Mouse (Mus musculus): ENCODE data around the gene Hnrnpul1.
A peak's percentile ranks its signal among the peaks of the same experiment; 100 is the strongest.

The Hnrnpul1 gene

DNA sequence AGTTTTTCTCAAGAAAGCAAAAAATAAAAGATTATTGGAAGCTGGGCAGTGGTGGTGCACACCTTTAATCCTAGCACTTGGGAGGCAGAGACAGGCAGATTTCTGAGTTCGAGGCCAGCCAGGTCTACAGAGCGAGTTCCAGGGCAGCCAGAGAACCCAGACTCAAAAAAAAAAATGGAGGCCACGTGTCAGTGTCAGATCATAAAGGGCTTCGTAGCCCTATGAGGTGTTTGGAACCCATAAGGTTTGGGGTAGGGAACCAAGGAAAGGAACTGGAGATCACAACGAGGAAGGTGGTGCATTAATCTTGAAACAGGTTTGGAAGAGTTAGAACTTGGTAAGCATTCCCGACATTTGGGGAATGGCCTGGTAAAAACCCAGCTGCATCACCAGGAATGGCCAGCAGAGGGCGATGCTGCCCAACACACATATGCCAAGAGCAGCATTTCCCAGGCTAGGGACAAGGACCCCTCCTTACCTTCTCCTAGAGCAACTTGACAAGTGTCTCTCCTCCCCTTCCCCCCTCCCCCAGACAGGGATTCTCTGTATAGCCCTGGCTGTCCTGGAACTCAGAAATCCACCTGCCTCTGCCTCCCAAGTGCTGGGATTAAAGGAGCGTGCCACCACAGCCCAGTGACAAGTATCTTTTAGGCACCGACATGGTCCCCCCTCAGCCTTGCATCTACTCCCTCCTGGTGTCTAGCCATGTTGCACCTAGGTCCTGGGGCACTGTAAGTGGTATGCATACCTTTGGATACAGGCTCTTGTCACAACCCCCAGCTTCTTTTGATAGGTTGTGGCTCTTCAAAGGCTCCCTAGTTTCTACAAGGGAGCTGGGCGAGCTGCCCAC lies 34.6 kb downstream of the Hnrnpul1 start:
- DNase-seq (ENCODE audit: low spot score in 2 of 2): peak; percentile 78 to 83

DNA sequence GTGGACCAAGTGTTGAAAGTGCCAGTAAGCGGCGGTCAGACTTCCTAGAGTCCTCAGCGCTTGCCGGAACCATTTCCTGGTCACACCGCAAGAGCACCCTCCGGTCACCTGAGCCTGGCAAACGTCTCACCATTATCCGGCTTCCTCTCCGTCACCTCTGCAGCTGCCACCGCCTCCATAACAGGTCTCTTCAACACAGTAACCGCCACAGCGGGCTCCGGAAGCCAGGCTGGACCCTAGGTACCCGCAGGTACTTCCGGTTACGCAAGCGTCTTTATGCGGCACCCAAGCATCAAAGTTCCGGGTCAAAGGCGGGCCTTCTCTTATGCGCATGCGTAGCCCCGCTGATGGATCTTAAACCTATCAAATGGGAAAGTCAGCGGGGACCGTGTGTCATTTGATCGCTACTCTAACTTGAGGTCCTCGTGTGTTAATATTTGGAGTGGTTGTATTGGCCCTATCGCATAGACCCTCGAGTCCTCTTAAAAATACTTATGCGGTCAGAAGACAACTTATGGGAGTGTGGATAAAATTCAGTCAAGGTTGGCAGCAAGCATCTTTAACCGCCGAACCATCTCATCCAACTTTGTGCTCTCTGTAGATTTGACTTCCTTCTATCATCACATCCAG lies 35.7 kb downstream of the Hnrnpul1 start, which contains the start of gene Ccdc97:
TSS of gene Ccdc97 (minus strand) at position 301 of the 630 bp plus-strand sequence.
- peak; percentile 95 to 97 for DNase-seq (ENCODE audit: low spot score in 2 of 2)

DNA sequence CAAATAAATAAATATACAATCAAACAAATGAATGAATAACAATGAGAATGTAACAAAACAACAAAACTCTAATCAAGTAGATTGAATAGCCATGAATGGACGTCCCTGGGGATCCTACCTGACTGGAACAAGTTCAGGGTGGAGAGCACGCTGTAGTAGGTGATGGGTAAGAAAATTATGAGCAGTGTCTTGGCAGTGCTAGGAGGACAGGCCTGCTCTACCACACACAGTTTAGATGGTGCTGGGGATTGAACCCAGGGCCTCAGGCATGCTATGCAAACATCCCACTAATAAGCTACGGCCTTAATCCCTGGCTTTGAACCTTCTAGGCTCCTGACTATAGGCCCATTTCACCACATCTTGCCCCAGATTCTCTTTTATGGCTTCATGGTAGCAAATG lies 37.1 kb downstream of the Hnrnpul1 start:
- DNase-seq (ENCODE audit: low spot score in 2 of 2): no peak

DNA sequence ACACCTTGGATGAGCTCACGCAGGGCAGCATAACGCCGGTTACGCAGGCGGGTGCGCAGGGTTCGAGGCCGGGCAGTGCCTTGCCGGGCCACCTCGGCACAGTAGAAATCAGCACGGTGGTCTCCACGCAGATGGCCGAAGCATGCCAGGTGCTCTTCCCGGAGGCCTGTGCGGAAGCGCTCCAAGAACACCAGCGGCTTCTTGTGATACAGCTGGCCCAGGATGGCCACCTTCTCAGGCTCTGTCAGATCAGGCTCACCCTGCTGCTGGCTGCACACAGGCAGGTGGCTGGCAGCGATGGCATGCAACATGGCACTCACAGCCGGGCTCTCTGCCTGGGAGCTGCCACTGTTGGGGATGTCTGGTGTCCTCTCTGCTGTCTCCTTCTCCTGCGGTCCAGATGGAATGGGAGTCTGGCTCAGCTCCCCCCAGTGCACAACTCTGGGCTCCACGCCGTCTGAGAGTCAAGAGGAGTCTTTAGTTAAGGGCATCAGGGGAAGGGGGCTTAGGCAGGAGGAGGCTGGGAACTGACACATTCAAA lies 38.8 kb downstream of the Hnrnpul1 start:
- DNase-seq (ENCODE audit: low spot score in 2 of 2): no peak

DNA sequence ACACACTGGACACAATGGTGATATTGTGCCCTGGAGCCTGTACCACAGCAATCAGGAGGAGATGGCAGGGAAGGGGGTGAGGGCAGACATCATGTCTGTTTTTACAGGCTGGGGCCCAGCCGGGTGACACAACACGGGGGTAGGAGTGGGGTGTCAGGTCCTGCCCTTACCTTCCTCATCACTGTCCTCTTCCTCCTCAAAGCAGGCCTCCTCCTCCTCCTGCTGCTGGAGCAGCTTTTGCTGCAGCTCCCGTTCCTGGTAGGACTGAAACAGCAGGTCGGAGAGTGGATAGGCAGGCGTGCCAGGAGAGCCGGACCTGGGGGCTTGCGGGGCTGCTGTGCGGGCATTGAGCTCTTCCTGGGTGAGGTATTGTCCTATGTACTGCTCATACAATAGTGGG lies 40.0 kb downstream of the Hnrnpul1 start:
- no peak for DNase-seq (ENCODE audit: low spot score in 2 of 2)

DNA sequence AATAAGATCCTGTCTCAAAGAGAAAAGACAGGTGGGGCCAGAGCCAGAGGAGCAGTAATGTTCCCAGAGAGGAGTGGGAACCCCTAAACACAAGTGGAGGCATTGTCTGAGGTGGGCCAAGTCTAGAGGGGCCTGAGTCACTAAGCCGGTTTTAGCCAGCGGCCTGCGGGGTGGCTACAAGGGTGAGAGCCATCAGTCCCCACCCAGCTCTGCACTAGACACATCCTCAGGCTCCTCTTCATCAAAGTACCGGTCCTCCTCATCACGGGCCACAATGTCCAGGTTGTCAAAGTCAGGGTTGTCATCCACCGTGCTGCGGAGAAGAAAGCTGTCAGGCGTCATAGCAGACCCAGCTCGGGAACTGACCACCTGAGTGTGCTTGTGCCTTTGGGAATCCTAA lies 41.8 kb downstream of the Hnrnpul1 start:
- no peak for DNase-seq (ENCODE audit: low spot score in 2 of 2)

DNA sequence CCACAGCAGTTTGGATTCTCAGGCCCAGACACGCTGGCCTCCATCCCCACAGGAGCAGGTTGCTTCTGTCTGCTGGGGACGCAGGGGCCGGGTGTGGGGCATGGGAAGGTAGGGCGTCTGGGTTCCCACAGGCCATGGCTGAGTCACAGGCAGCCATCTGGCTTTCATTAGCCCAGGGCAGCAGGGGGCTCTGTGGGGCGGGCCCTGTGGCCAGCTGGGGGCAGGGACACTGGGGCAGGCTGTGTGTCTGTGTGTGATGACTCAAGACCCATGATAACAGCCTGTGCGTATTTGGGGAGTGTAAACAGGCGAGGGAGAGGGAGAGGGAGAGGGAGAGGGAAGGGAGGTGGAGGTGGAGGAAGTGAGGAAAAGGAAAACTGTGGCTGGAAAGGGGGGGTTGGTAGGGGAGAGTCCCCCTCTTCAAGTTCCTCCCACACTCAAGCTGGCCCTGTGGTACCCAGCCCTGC lies 42.8 kb downstream of the Hnrnpul1 start:
- no peak for DNase-seq (ENCODE audit: low spot score in 2 of 2)

DNA sequence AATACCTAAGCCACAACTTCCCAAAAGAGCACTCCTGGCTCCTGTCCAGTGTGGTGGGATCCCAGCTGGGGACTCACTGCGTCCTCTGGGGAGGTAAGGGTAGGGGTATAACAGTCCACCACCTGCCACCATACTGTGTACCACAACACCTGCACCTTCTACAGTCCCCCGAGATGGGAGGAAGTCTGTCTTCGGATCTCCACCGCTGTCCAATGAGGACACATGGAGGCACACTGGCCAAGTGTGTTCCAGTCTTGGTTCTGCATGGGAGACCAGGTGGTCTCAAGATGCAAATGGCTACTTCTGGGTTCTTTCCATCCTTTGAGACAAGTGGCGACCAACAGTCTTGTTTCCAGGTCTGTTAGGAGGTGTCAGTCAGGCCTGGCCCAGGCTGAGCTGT lies 43.4 kb downstream of the Hnrnpul1 start:
- DNase-seq (ENCODE audit: low spot score in 2 of 2): no peak

DNA sequence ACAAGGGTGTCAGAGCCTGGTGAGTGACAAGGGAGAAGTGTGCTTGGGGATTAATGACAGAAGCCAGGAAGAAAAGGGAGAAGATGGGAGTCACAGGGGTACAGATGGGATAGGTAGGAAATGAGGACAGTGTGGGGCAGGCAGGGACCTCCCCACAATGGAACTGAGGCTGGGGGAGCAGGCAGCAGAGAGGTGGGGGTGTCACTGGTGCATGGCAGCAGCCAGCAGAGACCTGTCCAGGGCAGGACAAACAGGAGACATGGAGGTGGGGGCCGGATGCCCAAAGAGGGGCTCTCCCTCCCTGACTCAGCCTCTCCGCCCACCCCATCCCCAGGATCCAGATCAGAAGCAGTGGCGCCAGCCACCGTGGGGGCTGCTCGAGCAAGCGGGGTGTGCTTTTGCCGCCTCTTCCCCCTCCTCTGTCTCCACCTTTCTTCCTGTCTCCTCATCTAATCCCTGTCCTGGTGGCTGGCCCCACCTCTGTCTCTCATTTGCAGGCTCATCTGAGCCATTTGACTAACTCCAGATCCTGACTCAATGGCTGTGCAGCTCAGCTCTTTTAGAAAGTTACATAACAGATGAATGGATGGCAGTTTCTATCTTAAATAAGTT lies 43.9 kb downstream of the Hnrnpul1 start:
- DNase-seq (ENCODE audit: low spot score in 2 of 2): peak in 1 of 2 experiments; percentile 47

DNA sequence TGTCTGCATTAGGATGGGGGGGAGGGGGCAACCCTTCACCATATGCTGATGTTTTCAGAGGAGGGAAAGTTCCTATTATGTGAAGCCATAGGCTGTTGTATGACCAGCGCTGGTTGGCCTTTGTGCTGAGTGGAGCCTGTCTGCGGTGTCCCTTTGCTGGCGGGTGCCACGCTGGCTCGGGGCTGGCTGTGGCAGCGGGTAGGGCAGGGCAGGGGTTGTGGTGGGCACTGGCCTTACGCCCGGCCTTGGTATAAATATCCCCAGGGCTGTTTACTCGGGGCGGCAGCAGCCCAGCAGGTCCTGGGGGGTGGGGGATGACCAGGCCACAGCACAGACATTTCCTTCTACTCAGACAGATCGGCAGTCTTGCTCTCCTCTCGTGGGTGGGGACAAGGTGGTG lies 44.6 kb downstream of the Hnrnpul1 start:
- DNase-seq (ENCODE audit: low spot score in 2 of 2): no peak

DNA sequence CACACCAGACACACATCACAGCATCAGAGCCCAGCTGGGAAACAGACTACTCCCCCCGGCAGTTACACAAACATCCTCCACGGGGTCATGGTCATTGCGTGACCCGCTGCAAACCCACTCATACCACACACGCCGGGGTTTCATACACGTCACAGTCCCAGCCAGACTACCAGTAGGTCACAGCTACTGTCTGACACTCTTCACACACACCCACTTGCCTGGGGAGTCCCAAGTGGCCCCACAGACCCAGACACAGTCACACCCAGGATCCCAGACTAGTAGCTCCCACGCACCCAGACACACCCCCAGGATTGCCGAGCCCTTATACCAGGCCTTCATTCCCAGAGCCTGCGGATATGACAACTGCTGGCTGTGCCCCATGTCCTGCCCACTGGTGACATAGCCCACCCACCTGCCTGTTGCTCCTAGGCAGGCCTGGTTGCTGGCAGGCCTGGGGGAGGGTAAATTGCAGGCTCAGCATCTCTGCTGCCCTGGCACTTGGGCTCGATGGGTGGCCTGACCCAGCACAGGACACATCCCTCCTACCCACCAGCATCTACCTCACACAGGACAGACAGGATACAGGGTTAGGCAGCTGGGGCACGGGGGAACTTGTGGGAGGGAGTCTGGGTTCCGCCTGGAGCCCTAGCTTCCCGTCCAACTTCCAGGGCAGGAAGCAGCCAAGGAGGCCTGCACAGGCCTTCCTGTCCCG lies 46.8 kb downstream of the Hnrnpul1 start:
- DNase-seq (ENCODE audit: low spot score in 2 of 2): no peak

DNA sequence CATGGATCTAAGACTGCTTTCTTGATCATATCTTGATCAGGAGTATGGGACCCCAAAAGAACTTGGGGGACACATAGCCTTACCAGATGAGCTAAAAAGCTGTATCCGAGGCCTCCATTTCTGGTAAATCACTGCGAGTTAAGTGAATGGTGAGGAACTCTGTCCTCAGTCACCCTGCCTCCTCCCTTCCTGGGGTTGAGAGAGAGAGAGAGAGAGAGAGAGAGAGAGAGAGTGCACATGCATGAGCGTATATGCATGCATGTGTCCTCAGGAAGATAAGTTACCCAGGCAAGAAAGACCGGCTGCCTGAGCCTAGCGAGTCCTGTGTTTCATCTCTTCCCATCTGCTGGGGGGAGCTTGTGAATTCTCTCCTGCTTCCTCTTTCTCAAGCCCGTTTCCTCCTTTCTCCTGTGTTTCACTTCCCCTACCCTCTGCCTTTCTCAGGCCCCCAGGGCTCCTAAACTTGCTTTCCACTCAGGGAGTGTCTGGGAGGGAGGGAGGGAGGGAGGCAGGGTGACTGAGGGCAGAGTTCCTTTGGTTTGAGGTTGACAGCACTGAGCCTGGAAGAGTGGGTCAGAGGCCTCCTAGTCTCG lies 47.9 kb downstream of the Hnrnpul1 start:
- no peak for DNase-seq (ENCODE audit: low spot score in 2 of 2)

DNA sequence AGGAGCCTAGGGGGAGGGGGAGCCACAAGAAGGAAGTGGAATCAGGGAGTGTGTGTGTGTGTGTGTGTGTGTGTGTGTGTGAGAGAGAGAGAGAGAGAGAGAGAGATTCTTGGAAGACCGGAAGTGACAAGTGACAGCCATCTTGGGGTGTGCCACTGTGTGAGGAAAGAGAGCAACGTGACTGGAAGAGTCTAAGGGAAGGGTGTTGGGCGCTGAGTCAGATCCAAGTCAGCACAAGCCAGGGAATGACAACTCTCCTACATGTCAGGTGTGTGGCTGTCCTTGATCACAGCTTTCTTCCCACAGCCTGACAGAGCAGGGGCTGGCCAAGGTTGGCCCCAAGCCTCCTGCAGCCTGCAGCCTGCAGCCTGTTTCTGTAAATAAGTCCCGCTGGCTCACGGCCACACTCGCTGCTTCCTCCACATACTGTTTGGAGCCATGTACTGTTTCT lies 48.7 kb downstream of the Hnrnpul1 start:
- DNase-seq (ENCODE audit: low spot score in 2 of 2): peak in 1 of 2 experiments; percentile 64

DNA sequence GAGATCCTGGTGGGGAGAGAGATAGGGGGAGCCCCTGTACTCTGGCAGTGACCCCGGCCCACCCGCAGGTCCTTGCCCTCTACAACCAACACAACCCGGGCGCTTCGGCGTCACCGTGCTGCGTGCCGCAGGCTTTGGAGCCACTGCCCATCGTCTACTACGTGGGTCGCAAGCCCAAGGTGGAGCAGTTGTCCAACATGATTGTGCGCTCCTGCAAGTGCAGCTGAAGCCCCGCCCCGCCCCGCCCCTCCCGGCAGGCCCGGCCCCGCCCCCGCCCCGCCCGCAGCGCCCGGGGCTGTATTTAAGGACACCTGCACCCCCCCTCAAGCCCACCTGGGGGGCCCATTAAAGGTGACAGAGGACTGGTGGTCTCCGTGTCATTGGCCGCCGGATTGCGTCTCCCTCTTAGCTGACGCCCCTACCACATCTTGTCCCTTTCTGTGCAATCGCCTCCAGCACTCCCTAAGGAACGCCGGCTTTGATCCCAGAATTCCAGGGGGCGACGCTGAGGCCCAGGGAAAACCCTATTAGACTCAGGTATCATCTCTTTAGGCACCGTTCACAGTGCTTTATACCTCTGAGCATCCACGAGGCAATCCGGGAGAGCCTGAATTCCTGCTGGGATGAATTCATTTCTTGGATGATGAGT lies 49.7 kb downstream of the Hnrnpul1 start:
- DNase-seq (ENCODE audit: low spot score in 2 of 2): no peak

DNA sequence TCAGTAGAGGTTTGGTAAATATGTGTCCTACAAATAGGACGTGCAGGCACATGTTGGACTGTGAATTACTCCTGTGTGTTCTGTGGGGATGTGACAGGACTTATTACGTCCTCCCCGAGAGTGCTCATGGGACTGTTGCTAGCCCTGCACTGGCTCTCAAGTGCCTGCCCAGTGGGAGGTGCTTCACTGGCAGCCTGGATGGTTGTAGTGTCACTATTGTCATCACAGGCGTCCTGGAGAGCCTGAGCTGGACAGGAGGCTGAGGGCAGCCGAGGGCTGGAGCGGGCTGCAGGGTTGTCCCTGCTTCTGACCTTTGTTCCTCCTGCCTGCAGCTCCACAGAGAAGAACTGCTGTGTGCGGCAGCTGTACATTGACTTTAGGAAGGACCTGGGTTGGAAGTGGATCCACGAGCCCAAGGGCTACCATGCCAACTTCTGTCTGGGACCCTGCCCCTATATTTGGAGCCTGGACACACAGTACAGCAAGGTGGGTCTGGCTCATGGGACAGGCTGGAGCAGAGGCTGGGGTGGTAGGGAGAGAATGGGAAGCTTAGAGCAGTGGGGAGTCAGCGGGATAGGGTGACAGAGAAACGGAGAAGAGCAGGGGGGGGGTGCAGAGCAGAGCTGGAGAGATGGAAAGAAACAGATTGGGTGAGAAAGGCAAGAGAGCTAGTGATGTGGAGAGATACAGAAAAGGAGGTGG lies 50.6 kb downstream of the Hnrnpul1 start:
- DNase-seq (ENCODE audit: low spot score in 2 of 2): no peak

DNA sequence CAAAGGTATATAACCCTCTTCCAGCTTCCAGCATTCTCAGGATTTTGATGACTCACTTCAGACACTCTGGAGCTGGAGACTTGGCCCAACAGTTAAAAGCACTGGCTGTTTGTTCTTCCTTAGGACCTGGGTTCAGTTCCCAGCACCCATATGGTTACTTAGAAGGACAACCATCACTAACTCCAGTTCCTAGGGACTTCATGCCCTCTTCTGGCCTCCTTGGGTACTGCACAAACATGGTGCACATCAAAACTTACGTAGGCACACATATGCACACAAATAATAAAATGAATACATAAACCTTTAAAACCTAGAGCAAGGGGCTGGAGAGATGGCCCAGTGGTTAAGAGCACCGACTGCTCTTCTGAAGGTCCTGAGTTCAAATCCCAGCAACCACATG lies 52.2 kb downstream of the Hnrnpul1 start:
- DNase-seq (ENCODE audit: low spot score in 2 of 2): no peak

DNA sequence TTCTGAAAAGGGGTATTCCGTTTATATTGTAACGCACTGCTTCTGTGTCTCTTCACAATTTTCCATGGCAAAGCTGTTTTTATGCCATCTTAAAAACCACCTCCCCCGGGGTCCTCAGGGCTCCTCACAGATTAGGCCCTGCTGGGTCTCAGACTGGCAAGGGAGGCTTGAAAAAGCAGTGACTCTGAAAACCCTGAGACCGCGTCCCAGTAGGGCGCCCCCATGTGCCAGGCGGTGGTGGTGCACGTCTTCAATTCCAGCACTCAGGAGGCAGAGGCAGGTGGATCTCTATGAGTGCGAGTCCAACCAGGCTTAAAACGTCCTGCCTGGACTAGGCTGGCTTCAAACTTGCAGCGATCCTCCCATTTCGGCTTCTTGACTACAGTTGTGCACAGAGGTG lies 53.8 kb downstream of the Hnrnpul1 start:
- DNase-seq (ENCODE audit: low spot score in 2 of 2): no peak

DNA sequence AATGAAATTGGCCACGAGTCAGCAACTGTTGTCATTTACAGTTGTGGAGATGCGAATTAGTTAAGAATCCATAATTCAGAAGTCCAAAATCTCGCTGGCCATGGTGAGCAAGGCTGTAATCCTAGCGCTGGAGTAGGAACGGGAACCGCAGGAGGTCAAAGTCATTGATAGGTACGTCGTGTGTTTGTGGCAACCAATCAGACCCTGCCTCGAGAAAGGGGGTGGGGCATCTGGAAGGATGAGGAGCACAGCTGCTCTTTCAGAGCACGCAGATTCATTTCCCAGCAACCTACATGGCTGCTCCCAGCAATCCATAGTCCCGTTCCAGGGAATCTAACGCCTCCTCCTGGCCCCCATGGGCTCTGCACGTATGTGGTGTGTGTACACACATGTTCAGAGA lies 54.7 kb downstream of the Hnrnpul1 start:
- DNase-seq (ENCODE audit: low spot score in 2 of 2): no peak

DNA sequence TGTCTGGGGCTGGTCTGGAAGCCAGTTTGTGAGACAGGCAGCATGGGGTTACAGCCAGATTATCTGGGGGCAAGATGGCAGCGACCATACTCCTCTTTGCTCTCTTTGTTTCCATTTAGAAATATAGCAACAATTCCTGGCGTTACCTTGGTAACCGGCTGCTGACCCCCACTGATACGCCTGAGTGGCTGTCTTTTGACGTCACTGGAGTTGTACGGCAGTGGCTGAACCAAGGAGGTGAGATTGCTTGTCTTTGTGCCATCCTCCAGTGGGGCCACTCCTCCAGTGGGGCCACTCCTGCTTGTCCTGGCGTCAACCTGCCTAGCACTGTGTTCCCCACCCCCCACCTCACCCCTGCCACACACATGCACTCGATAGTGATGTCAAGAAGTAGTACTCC lies 60.5 kb downstream of the Hnrnpul1 start:
- DNase-seq (ENCODE audit: low spot score in 2 of 2): no peak

DNA sequence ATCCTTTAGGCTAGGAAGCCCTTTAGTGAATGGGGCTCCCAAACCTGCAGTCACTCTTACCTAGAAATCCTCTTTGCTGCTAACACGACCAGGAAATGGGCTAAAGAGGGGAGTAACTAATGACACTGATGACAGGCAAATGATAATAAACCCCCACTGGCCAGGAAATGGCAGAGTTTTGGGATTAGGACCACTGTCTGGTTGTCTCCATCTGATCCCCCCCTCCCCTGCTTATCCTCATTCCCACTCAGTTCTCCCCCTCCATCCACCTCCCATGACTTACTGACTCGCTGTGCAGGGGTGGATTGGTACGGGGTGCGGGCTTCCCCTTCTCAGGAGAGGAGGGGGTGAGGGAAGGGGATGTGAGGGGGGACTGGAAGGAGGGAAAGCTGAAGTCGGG lies 64.5 kb downstream of the Hnrnpul1 start:
- DNase-seq (ENCODE audit: low spot score in 2 of 2): no peak

All from frontal cortex, postnatal 36 days (tissue).